Mouse (Mus musculus) limb, embryonic 14.5 days (tissue): Measurements from ENCODE around the gene Fam69b. TPM values are rescaled to one million over a fixed set of nuclear protein-coding genes. Genes with fewer than 3 reads are reported as not detected.

Source experiments
- ATAC-seq: fragments of 200-750 bp; cut with Nextera tagmentation; 2 replicates; pipeline ENCODE4 v1.8.0; 2017; ENCODE audit warnings: low read depth, moderate number of reproducible peaks, moderate TSS enrichment; ENCODE audit not compliant: low FRiP score
- DNase-seq: peaks from one replicate; pipeline ENCODE4 v3.0.0-alpha.2; 2015; ENCODE audit warnings: low spot score
- H3K27ac ChIP-seq: fragments of 300-500 bp; sonication (generic); replicated peaks from 2 replicates; pipeline ENCODE4 v1.5.1; 2014; ENCODE audit warnings: low read depth, mild to moderate bottlenecking, low read length, moderate library complexity, mixed read lengths
- H3K27me3 ChIP-seq: fragments of 300-500 bp; sonication (generic); 2 replicates; pipeline ENCODE4 v1.6.1; 2014; ENCODE audit warnings: low read length, mixed read lengths; ENCODE audit not compliant: control insufficient read depth, insufficient read depth
- H3K36me3 ChIP-seq: fragments of 300-500 bp; sonication (generic); 2 replicates; pipeline ENCODE4 v1.6.1; 2014; ENCODE audit warnings: mild to moderate bottlenecking, low read length, moderate library complexity, mixed read lengths; ENCODE audit not compliant: control insufficient read depth, insufficient read depth
- H3K4me1 ChIP-seq: fragments of 300-500 bp; sonication (generic); 2 replicates; pipeline ENCODE4 v1.6.1; 2014; ENCODE audit warnings: antibody characterized with exemption, low read length, mixed read lengths; ENCODE audit not compliant: control insufficient read depth, insufficient read depth
- H3K4me2 ChIP-seq: fragments of 300-500 bp; sonication (generic); replicated peaks from 2 replicates; pipeline ENCODE4 v1.6.1; 2014; ENCODE audit warnings: low read depth, mild to moderate bottlenecking, low read length, moderate library complexity; ENCODE audit not compliant: severe bottlenecking
- H3K4me3 ChIP-seq: fragments of 300-500 bp; sonication (generic); replicated peaks from 2 replicates; pipeline ENCODE4 v1.5.1; 2014; ENCODE audit warnings: low read length
- H3K9ac ChIP-seq: fragments of 300-500 bp; sonication (generic); 2 replicates; pipeline ENCODE4 v1.6.1; 2014; ENCODE audit warnings: mild to moderate bottlenecking, low read depth, low read length, moderate library complexity; ENCODE audit not compliant: severe bottlenecking
- H3K9me3 ChIP-seq: fragments of 300-500 bp; sonication (generic); 2 replicates; pipeline ENCODE4 v1.6.1; 2016; ENCODE audit warnings: low read length; ENCODE audit not compliant: control insufficient read depth
- POLR2A ChIP-seq: fragments of 200-500 bp; IDR thresholded peaks from 2 replicates; pipeline ENCODE4 v1.8.0; 2012; ENCODE audit warnings: inconsistent platforms, mild to moderate bottlenecking, moderate library complexity, borderline replicate concordance; ENCODE audit not compliant: insufficient read depth, insufficient read length; ENCODE audit errors: extremely low read depth
- WGBS: fragments of 180-500 bp; shearing (Covaris S2); extraction: QIAGEN DNeasy Blood & Tissue Kit; methylation state at CpG from one replicate; pipeline ENCODE4 v1.1.7; 2014; 5-methylcytosine and 5-hydroxymethylcytosine counted together
- polyA plus RNA-seq, 2 experiments: library from polyadenylated mRNA; depleted of rRNA in 1 of 2; stranded (reverse) in 1 of 2; unstranded in 1 of 2; fragments of >200 nt; fragmentation: Nextera tagmentation in 1 of 2; extraction: Ambion mirVana in 1 of 2; gene quantifications; 2 replicates each; pipeline versions ENCODE4 v1.2.1 to v1.2.3; 2012 to 2014

Fam69b gene
- polyA plus RNA-seq (2012; rRNA removed) (42.2 and 62.8 TPM in 2 replicates), polyA plus RNA-seq (2014; fragmentation: Nextera tagmentation; extraction: Ambion mirVana) (47.5 and 54.2 TPM in 2 replicates)

GRCm38 (mm10) chr2:26627921-26628739, at the start of gene Fam69b:
Gene Fam69b, plus strand, starts transcription at chr2:26628457.
- H3K9ac ChIP-seq: peak within 1 kb of the TSS; percentile 93
- DNase-seq (peak; percentile 89), ATAC-seq (peak; percentile 74)
- H3K27ac ChIP-seq: peak within 1 kb of the TSS; percentile 58; the same call in 1 of the 2 replicates
- peak within 1 kb of the TSS; percentile 92 for H3K4me2 ChIP-seq
- no peaks in the 10 kb centered on the region for H3K27me3 ChIP-seq
- WGBS: under 1% methylated on average over 39 of the region's 70 CpGs
- H3K36me3 ChIP-seq: 0 out of 2 replicates have a peak, but pooled peaks cover 5% of the 10 kb centered on the region
- peak; percentile 50; the same call in 1 of the 2 replicates for TF ChIP-seq POLR2A
- no peaks in the 10 kb centered on the region for H3K9me3 ChIP-seq
- peak within 1 kb of the TSS; percentile 76 for H3K4me3 ChIP-seq
- peaks cover 18% of the 10 kb centered on the region for H3K4me1 ChIP-seq

- 83% methylated on average over 1 of the region's 1 CpGs for WGBS
These were observed 48.5 kb upstream of the Fam69b start, which contains the start of gene Egfl7 for GRCm38 (mm10) chr2:26579714-26580113. Gene Egfl7, plus strand, starts transcription at chr2:26580014.

GRCm38 (mm10) chr2:26580751-26581150, 47.5 kb upstream of the Fam69b start:
- 91% methylated on average over 5 of the region's 5 CpGs for WGBS

More at GRCm38 (mm10) chr2:26579714-26580113, 48.5 kb upstream of the Fam69b start, which contains the start of gene Egfl7:
- H3K27me3 ChIP-seq: no peaks in the 10 kb centered on the region
- no peaks in the 10 kb centered on the region for H3K36me3 ChIP-seq
- H3K27ac ChIP-seq: no peak within 1 kb of the TSS
- no peak within 1 kb of the TSS for H3K4me2 ChIP-seq
- no peaks in the 10 kb centered on the region for H3K9me3 ChIP-seq
- ATAC-seq (no peak), DNase-seq (no peak)
- no peak for TF ChIP-seq POLR2A
- no peak within 1 kb of the TSS for H3K4me3 ChIP-seq
- no peak within 1 kb of the TSS for H3K9ac ChIP-seq
- H3K4me1 ChIP-seq: peaks cover 10% of the 10 kb centered on the region; the same call in 1 of the 2 replicates

GRCm38 (mm10) chr2:26582203-26582602, 46.1 kb upstream of the Fam69b start:
- Histone ChIP-seq H3K9ac (no peak overlapping the region), H3K4me1 (peaks cover 10% of the 10 kb centered on the region; the same call in 1 of the 2 replicates), H3K27ac (no peak overlapping the region), H3K27me3 (no peaks in the 10 kb centered on the region), H3K4me2 (no peak overlapping the region), H3K4me3 (no peak overlapping the region), H3K9me3 (no peaks in the 10 kb centered on the region), H3K36me3 (no peaks in the 10 kb centered on the region)
- no peak for DNase-seq
- TF ChIP-seq POLR2A: no peak
- ATAC-seq: no peak
- WGBS: 55% methylated on average over 2 of the region's 2 CpGs

More at GRCm38 (mm10) chr2:26580751-26581150, 47.5 kb upstream of the Fam69b start:
- no peak for TF ChIP-seq POLR2A
- Histone ChIP-seq H3K27ac (no peak overlapping the region), H3K4me2 (no peak overlapping the region), H3K36me3 (no peaks in the 10 kb centered on the region), H3K4me1 (peaks cover 10% of the 10 kb centered on the region; the same call in 1 of the 2 replicates), H3K9me3 (no peaks in the 10 kb centered on the region), H3K27me3 (no peaks in the 10 kb centered on the region), H3K4me3 (no peak overlapping the region), H3K9ac (no peak overlapping the region)
- ATAC-seq: no peak
- DNase-seq: no peak

GRCm38 (mm10) chr2:26582741-26583140, 45.5 kb upstream of the Fam69b start:
- peaks cover 10% of the 10 kb centered on the region; the same call in 1 of the 2 replicates for H3K4me1 ChIP-seq
- no peak overlapping the region for H3K9ac ChIP-seq
- H3K4me2 ChIP-seq: no peak overlapping the region
- H3K36me3 ChIP-seq: no peaks in the 10 kb centered on the region
- H3K9me3 ChIP-seq: no peaks in the 10 kb centered on the region
- no peaks in the 10 kb centered on the region for H3K27me3 ChIP-seq
- DNase-seq (no peak), ATAC-seq (no peak)
- H3K27ac ChIP-seq: no peak overlapping the region
- WGBS: 71% methylated on average over 6 of the region's 7 CpGs
- no peak overlapping the region for H3K4me3 ChIP-seq
- TF ChIP-seq POLR2A: no peak
